Mouse (Mus musculus): ENCODE results near the gene Trrap. TPM values are rescaled to one million over a fixed set of nuclear protein-coding genes. Genes with fewer than 3 reads are reported as not detected.

Gene Trrap
- total and polyA plus RNA-seq, 3 experiments = 18.2 to 77.0 (median 55.0) TPM

DNA sequence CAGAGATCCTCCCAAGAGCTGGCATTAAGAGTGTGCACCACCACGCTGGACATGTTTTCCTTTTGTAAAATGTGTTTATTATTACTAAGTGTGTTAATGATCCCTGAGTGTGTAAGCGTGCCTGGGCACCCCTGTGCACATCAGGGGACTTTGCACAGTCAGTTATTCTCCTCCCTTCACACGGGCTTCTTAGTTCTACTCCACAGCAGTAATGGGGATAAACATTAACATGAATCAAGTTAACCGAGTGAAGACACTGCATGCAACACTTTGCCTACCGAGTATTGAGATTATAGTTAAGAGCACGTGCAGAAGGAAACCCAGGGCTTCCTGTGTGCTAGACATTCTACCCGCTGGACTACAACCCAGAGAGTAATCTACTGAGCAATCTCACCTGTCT lies 1.5 kb upstream of the Trrap start:
- in situ Hi-C loops (cut with MboI; ENCODE audit: low pct_ligation_motif_present, low pct_unique_long_range_greater_than_20kb, low sequenced_read_pairs) (no loop called here), dilution Hi-C loops (cut with MboI; ENCODE audit: extremely low pct_ligation_motif_present, extremely low pct_unique_long_range_greater_than_20kb, low sequenced_read_pairs) (no loop called here)
- DNase-seq (ENCODE audit: extremely low read depth) = no peak
- Histone ChIP-seq H3K36me3 (replicated peaks in 1 of 2; ENCODE audit: control insufficient read depth in 1 of 2, insufficient read depth in 1 of 2, low read length in 1 of 2) (peaks cover 2 to 11% of the 10 kb centered on the region in 2 experiments), H3K4me2 (ENCODE audit: insufficient read depth, low read depth, poor library complexity, severe bottlenecking) (no peak overlapping the region), H3K27ac (ENCODE audit: insufficient read depth, low read depth) (no peak overlapping the region), H3K27me3 (replicated peaks) (peaks cover 30% of the 10 kb centered on the region), H3K79me2 (replicated peaks; ENCODE audit: control insufficient read depth, extremely low read depth, insufficient read depth, poor library complexity, severe bottlenecking) (peaks cover 21% of the 10 kb centered on the region), H3K4me1 (ENCODE audit: control insufficient read depth in 1 of 2, insufficient read depth in 2 of 2) (peaks cover 0 to 18% of the 10 kb centered on the region in 2 experiments; a peak in 2 of 4 replicates), H3K9ac (ENCODE audit: insufficient read depth, low read depth) (no peak overlapping the region), H3K4me3 (replicated peaks in 1 of 3; ENCODE audit: low read depth in 2 of 3, low read length in 2 of 3, poor library complexity in 1 of 3) (no peak overlapping the region), H3K9me3 (replicated peaks; ENCODE audit: low read length) (no peaks in the 10 kb centered on the region)
- TF ChIP-seq RAD21 (IDR thresholded peaks at IDR 0.05; ENCODE audit: low read depth, low read length) = no peak
- no peak for TF ChIP-seq MYC (IDR thresholded peaks at IDR 0.05; ENCODE audit: low read depth, low read length)
- TF ChIP-seq MAZ (IDR thresholded peaks at IDR 0.05; ENCODE audit: low read depth, low read length) = no peak
- no peak for TF ChIP-seq CTCF (conservative IDR thresholded peaks at IDR 0.05 in 1 of 2, IDR thresholded peaks at IDR 0.05 in 1 of 2; ENCODE audit: low read depth in 2 of 2, low read length in 2 of 2)
- no peak for TF ChIP-seq KAT2A (IDR thresholded peaks at IDR 0.05; ENCODE audit: insufficient replicate concordance, low read length)
- no peak for TF ChIP-seq PAX5 (IDR thresholded peaks at IDR 0.05; ENCODE audit: low read length)
- TF ChIP-seq POLR2AphosphoS2 (IDR thresholded peaks at IDR 0.05; ENCODE audit: low read depth, low read length) = no peak
- no peak for TF ChIP-seq POLR2A (IDR thresholded peaks at IDR 0.05; ENCODE audit: low read depth, low read length)
- no peak for TF ChIP-seq BHLHE40 (IDR thresholded peaks at IDR 0.05; ENCODE audit: low read depth, low read length)
- no peak for TF ChIP-seq HCFC1 (IDR thresholded peaks at IDR 0.05; ENCODE audit: low read depth, low read length)
- TF ChIP-seq USF1 (IDR thresholded peaks at IDR 0.05; ENCODE audit: low read depth, low read length) = no peak

- dilution Hi-C loops (cut with MboI; ENCODE audit: extremely low pct_ligation_motif_present, extremely low pct_unique_long_range_greater_than_20kb, low sequenced_read_pairs) = no loop called here
- Histone ChIP-seq H3K36me3 (replicated peaks in 1 of 2; ENCODE audit: control insufficient read depth in 1 of 2, insufficient read depth in 1 of 2, low read length in 1 of 2) (peaks cover 6 to 17% of the 10 kb centered on the region in 2 experiments), H3K27me3 (replicated peaks) (peaks cover 23% of the 10 kb centered on the region), H3K4me2 (ENCODE audit: insufficient read depth, low read depth, poor library complexity, severe bottlenecking) (no peak overlapping the region), H3K79me2 (replicated peaks; ENCODE audit: control insufficient read depth, extremely low read depth, insufficient read depth, poor library complexity, severe bottlenecking) (peaks cover 21% of the 10 kb centered on the region), H3K4me3 (replicated peaks in 1 of 3; ENCODE audit: low read depth in 2 of 3, low read length in 2 of 3, poor library complexity in 1 of 3) (no peak overlapping the region), H3K27ac (ENCODE audit: insufficient read depth, low read depth) (no peak overlapping the region), H3K4me1 (ENCODE audit: control insufficient read depth in 1 of 2, insufficient read depth in 2 of 2) (peaks cover 2 to 24% of the 10 kb centered on the region in 2 experiments; a peak in 3 of 4 replicates), H3K9me3 (replicated peaks; ENCODE audit: low read length) (no peaks in the 10 kb centered on the region), H3K9ac (ENCODE audit: insufficient read depth, low read depth) (no peak overlapping the region)
- in situ Hi-C loops (cut with MboI; ENCODE audit: low pct_ligation_motif_present, low pct_unique_long_range_greater_than_20kb, low sequenced_read_pairs) = no loop called here
- no peak for TF ChIP-seq E2F4 (IDR thresholded peaks at IDR 0.05; ENCODE audit: insufficient replicate concordance, low read depth, low read length)
- no peak for TF ChIP-seq MYC (IDR thresholded peaks at IDR 0.05; ENCODE audit: low read depth, low read length)
- TF ChIP-seq NELFE (IDR thresholded peaks at IDR 0.05; ENCODE audit: low read depth, low read length) = no peak
- TF ChIP-seq IRF4 (IDR thresholded peaks at IDR 0.05; ENCODE audit: low read depth, low read length) = no peak
- TF ChIP-seq MAFK (IDR thresholded peaks at IDR 0.05; ENCODE audit: insufficient replicate concordance, low read length) = no peak
- no peak for TF ChIP-seq ZKSCAN1 (IDR thresholded peaks at IDR 0.05; ENCODE audit: borderline replicate concordance, low read depth, low read length)
- no peak for TF ChIP-seq UBTF (IDR thresholded peaks at IDR 0.05; ENCODE audit: low read depth, low read length)
- TF ChIP-seq BHLHE40 (IDR thresholded peaks at IDR 0.05; ENCODE audit: low read depth, low read length) = no peak
- TF ChIP-seq ELF1 (IDR thresholded peaks at IDR 0.05; ENCODE audit: low read depth, low read length) = no peak
- no peak for TF ChIP-seq USF2 (conservative IDR thresholded peaks at IDR 0.05; ENCODE audit: low read depth, low read length)
- TF ChIP-seq ZNF384 (IDR thresholded peaks at IDR 0.05; ENCODE audit: low read depth, low read length) = no peak
- TF ChIP-seq USF1 (IDR thresholded peaks at IDR 0.05; ENCODE audit: low read depth, low read length) = no peak
- no peak for TF ChIP-seq KAT2A (IDR thresholded peaks at IDR 0.05; ENCODE audit: insufficient replicate concordance, low read length)
- no peak for TF ChIP-seq JUN (IDR thresholded peaks at IDR 0.05; ENCODE audit: insufficient read depth, low read depth, low read length)
- no peak for DNase-seq (ENCODE audit: extremely low read depth)
Measured at GRCm38 (mm10) chr5:144766646-144767045, 886 bp upstream of the Trrap start.
